ENCODE assay signal across 19 mouse cellular contexts in the genomic region with DNA sequence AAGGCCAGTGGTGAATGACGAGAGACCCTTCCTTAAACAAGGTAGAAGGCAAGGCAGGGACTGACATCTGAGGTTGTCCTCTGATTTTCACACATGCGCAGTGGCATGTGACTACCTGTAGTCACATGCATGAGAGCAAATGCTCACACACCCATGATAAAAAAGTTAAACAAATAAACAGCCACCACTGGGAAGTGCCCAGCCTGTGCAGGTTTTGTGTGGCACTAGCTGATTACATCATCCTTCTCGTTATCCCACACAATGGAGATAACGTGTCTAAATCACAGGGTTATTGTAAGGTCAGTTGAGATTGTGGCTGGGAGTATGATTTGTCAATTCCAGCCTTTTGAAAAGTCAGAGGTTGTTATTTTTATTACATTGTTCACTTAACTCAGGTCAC. TPM values are rescaled to one million over a fixed set of nuclear protein-coding genes. Genes with fewer than 3 reads are reported as not detected.
DNase-seq lines count a peak whose midpoint lies in the region; ATAC-seq lines count a peak whose summit lies in the region.
"Had no signal": no experiment of that assay in that cellular context is flagged by ENCODE, and none has a peak within 500 bp of the region (broad histone marks: within the 10 kb centered on the region; RNA-seq: fewer than 3 reads in every experiment).

No protein-coding gene starts in this region.

- DNase-seq in heart, embryonic 10.5 days (ENCODE audit: low spot score): no peak
- DNase-seq in urinary bladder, postnatal 36 days (ENCODE audit: low spot score in 2 of 2): peak; percentile 24 to 27
- no peak for DNase-seq in urinary bladder, adult 2 months (ENCODE audit: low spot score)
- no peak for DNase-seq in frontal cortex, adult 2 months (ENCODE audit: extremely low spot score in 1 of 2, low spot score in 1 of 2)
- DNase-seq in frontal cortex, postnatal 36 days (ENCODE audit: low spot score in 2 of 2): no peak
- DNase-seq: adrenal gland, adult 2 months; cerebellum, postnatal 25 days; forebrain, postnatal 0 days; gastrocnemius, postnatal 36 days; heart, postnatal 4 days had no signal

- ATAC-seq in heart, embryonic 16.5 days (replicated peaks; ENCODE audit: extremely low read depth, insufficient read depth, low FRiP score): 0 out of 2 replicates have a peak, but pooled peaks have one; percentile 55
- ATAC-seq in megakaryocyte progenitor cell, adult 5-6 weeks (replicated peaks; ENCODE audit: poor library complexity): peak; percentile 29; the same call in 1 of the 2 replicates
- no peak for ATAC-seq in hindbrain, embryonic 16.5 days
- ATAC-seq: forebrain, postnatal 0 days; hindbrain, postnatal 0 days had no signal

- H3K4me1 ChIP-seq in heart, embryonic 16.5 days (ENCODE audit: control insufficient read depth, insufficient read depth, low read length): peaks cover 8% of the 10 kb centered on the region
- H3K4me1 ChIP-seq in heart, embryonic 10.5 days: peaks cover 11% of the 10 kb centered on the region
- no peaks in the 10 kb centered on the region for H3K4me1 ChIP-seq in hindbrain, embryonic 16.5 days (ENCODE audit: control insufficient read depth, insufficient read depth, low read depth, low read length)
- H3K4me1 ChIP-seq: midbrain, embryonic 12.5 days had no signal

- WGBS in heart, embryonic 16.5 days: 44% methylated on average over 4 of the region's 4 CpGs
- 54% methylated on average over 4 of the region's 4 CpGs for WGBS in heart, embryonic 10.5 days
- WGBS in hindbrain, embryonic 16.5 days: 82% methylated on average over 4 of the region's 4 CpGs

- H3K4me2 ChIP-seq in heart, embryonic 16.5 days (ENCODE audit: low read depth, low read length): no peak overlapping the region
- no peak overlapping the region for H3K4me2 ChIP-seq in hindbrain, embryonic 16.5 days (ENCODE audit: low read length)
- H3K4me2 ChIP-seq: heart, embryonic 12.5 days; liver, embryonic 11.5 days; midbrain, embryonic 12.5 days had no signal

- no peaks in the 10 kb centered on the region for H3K9me3 ChIP-seq in heart, embryonic 16.5 days (replicated peaks; ENCODE audit: control insufficient read depth, low read length)
- H3K9me3 ChIP-seq in heart, embryonic 10.5 days: no peaks in the 10 kb centered on the region
- H3K9me3 ChIP-seq in hindbrain, embryonic 16.5 days (ENCODE audit: control insufficient read depth, low read length): no peaks in the 10 kb centered on the region
- H3K9me3 ChIP-seq: heart, embryonic 12.5 days; midbrain, embryonic 12.5 days had no signal

- no peak overlapping the region for H3K9ac ChIP-seq in heart, embryonic 16.5 days (ENCODE audit: low read length)
- H3K9ac ChIP-seq in hindbrain, embryonic 16.5 days (ENCODE audit: low read depth, low read length): no peak overlapping the region
- H3K9ac ChIP-seq: forebrain, postnatal 0 days; heart, embryonic 12.5 days; midbrain, embryonic 12.5 days had no signal

- no peaks in the 10 kb centered on the region for H3K36me3 ChIP-seq in heart, embryonic 16.5 days (ENCODE audit: control insufficient read depth, insufficient read depth)
- no peaks in the 10 kb centered on the region for H3K36me3 ChIP-seq in heart, embryonic 10.5 days
- no peaks in the 10 kb centered on the region for H3K36me3 ChIP-seq in hindbrain, embryonic 16.5 days (ENCODE audit: control insufficient read depth, insufficient read depth, low read length)
- H3K36me3 ChIP-seq: heart, embryonic 12.5 days; midbrain, embryonic 12.5 days had no signal

- no peaks in the 10 kb centered on the region for H3K27me3 ChIP-seq in heart, embryonic 16.5 days (ENCODE audit: control insufficient read depth, insufficient read depth, low read length)
- H3K27me3 ChIP-seq in heart, embryonic 10.5 days (ENCODE audit: insufficient read depth, poor library complexity, severe bottlenecking): no peaks in the 10 kb centered on the region
- H3K27me3 ChIP-seq in hindbrain, embryonic 16.5 days (replicated peaks; ENCODE audit: control insufficient read depth, insufficient read depth, low read length): no peaks in the 10 kb centered on the region
- H3K27me3 ChIP-seq: heart, embryonic 12.5 days; midbrain, embryonic 12.5 days had no signal

- H3K4me3 ChIP-seq in heart, embryonic 16.5 days (ENCODE audit: low read length): no peak overlapping the region
- no peak overlapping the region for H3K4me3 ChIP-seq in heart, embryonic 10.5 days
- H3K4me3 ChIP-seq in hindbrain, embryonic 16.5 days (ENCODE audit: low read length): no peak overlapping the region
- H3K4me3 ChIP-seq: heart, embryonic 12.5 days; layer of hippocampus, adult 2 months; midbrain, embryonic 12.5 days had no signal

- H3K27ac ChIP-seq in heart, embryonic 16.5 days (ENCODE audit: low read length): no peak overlapping the region
- H3K27ac ChIP-seq in heart, embryonic 10.5 days: no peak overlapping the region
- H3K27ac ChIP-seq in hindbrain, embryonic 16.5 days (ENCODE audit: low read depth, low read length): no peak overlapping the region
- H3K27ac ChIP-seq: hindbrain, postnatal 0 days; layer of hippocampus, adult 2 months; macrophage; midbrain, embryonic 12.5 days had no signal

RNA-seq across cellular contexts. Expression of a gene that starts 29.1 kb away (rescaled TPM):
- polyA plus RNA-seq in heart, embryonic 16.5 days (2015; fragmentation: Nextera tagmentation; extraction: Ambion mirVana): 42.9 and 53.3 TPM in 2 replicates
- polyA plus RNA-seq in heart, embryonic 10.5 days (2016; fragmentation: Nextera tagmentation; extraction: Ambion mirVana): 7.0 and 23.8 TPM in 2 replicates
- 7.3 and 9.6 TPM in 2 replicates for polyA plus RNA-seq in urinary bladder, adult 2 months (2012; rRNA removed)
- total RNA-seq in megakaryocyte progenitor cell, adult 5-6 weeks (2015): 0.02 and 0.05 TPM in 2 replicates
- 0.12 TPM in 1 of 2 replicates, not detected in the other for total RNA-seq in megakaryocyte progenitor cell, adult 5-6 weeks (2017)
- 23.9 and 33.7 TPM in 2 replicates for polyA plus RNA-seq in hindbrain, embryonic 16.5 days (2015; fragmentation: Nextera tagmentation; extraction: Ambion mirVana)
- polyA plus RNA-seq in frontal cortex, adult 2 months (2012; rRNA removed): 1.2 TPM in 2 replicates
- polyA plus RNA-seq: macrophage had no signal

RNA-seq across cellular contexts. Expression of a gene that starts 59.1 kb away (rescaled TPM):
- polyA plus RNA-seq in heart, embryonic 16.5 days (2015; fragmentation: Nextera tagmentation; extraction: Ambion mirVana): 23.6 and 32.3 TPM in 2 replicates
- 24.7 and 25.9 TPM in 2 replicates for polyA plus RNA-seq in heart, embryonic 10.5 days (2016; fragmentation: Nextera tagmentation; extraction: Ambion mirVana)
- polyA plus RNA-seq in urinary bladder, adult 2 months (2012; rRNA removed): 53.7 and 71.5 TPM in 2 replicates
- 0.59 and 0.85 TPM in 2 replicates for total RNA-seq in megakaryocyte progenitor cell, adult 5-6 weeks (2015)
- total RNA-seq in megakaryocyte progenitor cell, adult 5-6 weeks (2017): 1.6 and 4.7 TPM in 2 replicates
- polyA plus RNA-seq in hindbrain, embryonic 16.5 days (2015; fragmentation: Nextera tagmentation; extraction: Ambion mirVana): 19.6 and 29.8 TPM in 2 replicates
- polyA plus RNA-seq in frontal cortex, adult 2 months (2012; rRNA removed): 46.5 and 48.1 TPM in 2 replicates

Comparison
In these comparisons a context has a peak if more than half of its experiments do, and no peak if none do; other contexts are left out.
1. DNase-seq: peak in urinary bladder, postnatal 36 days (2 of 2); none in heart, embryonic 10.5 days (single experiment), urinary bladder, adult 2 months (single experiment), frontal cortex, adult 2 months (0 of 2) and frontal cortex, postnatal 36 days (0 of 2).